Mouse (Mus musculus) erythroid progenitor cell, adult 5-6 weeks (primary cell): ENCODE results near the gene Ankub1. TPM values are rescaled to one million over a fixed set of nuclear protein-coding genes. Genes with fewer than 3 reads are reported as not detected.

Experiments used
- ATAC-seq: replicated peaks from 2 replicates; pipeline ENCODE4 v1.8.0; 2016; ENCODE audit warnings: moderate number of reproducible peaks, mild to moderate bottlenecking, moderate TSS enrichment, inconsistent platforms; ENCODE audit not compliant: poor library complexity, low FRiP score, severe bottlenecking
- total RNA-seq, 2 experiments: library from RNA; stranded (forward) in 1 of 2; stranded (reverse) in 1 of 2; fragments of 150-400 nt in 1 of 2; fragments of 186-747, 209-891 nt in 1 of 2; gene quantifications; 2 replicates each; pipeline versions ENCODE4 v1.2.3 to v1.2.4; 2015 to 2017; ENCODE audit warnings: low replicate concordance in 2 of 2

The Ankub1 gene
- total RNA-seq, 2 experiments from 2014 or later, result not detected

- peak; percentile 96 for ATAC-seq
These were observed 41.3 kb downstream of the Ankub1 start, which contains the start of gene Commd2 for GRCm38 (mm10) chr3:57651231-57651864. Gene Commd2, minus strand, starts transcription at chr3:57651715.

GRCm38 (mm10) chr3:57643191-57643590 is 49.4 kb downstream of the Ankub1 start:
- no peak for ATAC-seq

- no peak for ATAC-seq
These were observed 55.0 kb downstream of the Ankub1 start for GRCm38 (mm10) chr3:57637596-57637995.

- ATAC-seq, result no peak
These were observed 57.7 kb downstream of the Ankub1 start for GRCm38 (mm10) chr3:57634763-57635487.

GRCm38 (mm10) chr3:57626954-57627513 is 65.6 kb downstream of the Ankub1 start:
- ATAC-seq, result no peak

- ATAC-seq, result no peak
These were observed 67.2 kb downstream of the Ankub1 start for GRCm38 (mm10) chr3:57625275-57625997.

GRCm38 (mm10) chr3:57619718-57620117 is 72.9 kb downstream of the Ankub1 start:
- ATAC-seq, result no peak

GRCm38 (mm10) chr3:57615652-57616051 is 76.9 kb downstream of the Ankub1 start:
- ATAC-seq, result no peak

GRCm38 (mm10) chr3:57612430-57612997 is 80.1 kb downstream of the Ankub1 start:
- no peak for ATAC-seq

- no peak for ATAC-seq
These were observed 80.8 kb downstream of the Ankub1 start for GRCm38 (mm10) chr3:57611776-57612175.

Other genes starting within 250 kb of the Ankub1 start
- gene Wwtr1, start 116.9 kb downstream of the Ankub1 start, total RNA-seq (2015; ENCODE audit: low replicate concordance), result not detected in 2 replicates
- 0.26 TPM in 1 of 2 replicates, not detected in the other for gene Wwtr1, start 116.9 kb downstream of the Ankub1 start, total RNA-seq (2017; ENCODE audit: low replicate concordance)
- gene Commd2, start 41.1 kb downstream of the Ankub1 start, total RNA-seq (2015; ENCODE audit: low replicate concordance), result 14.3 and 19.1 TPM in 2 replicates
- 0.45 and 0.77 TPM in 2 replicates for gene Commd2, start 41.1 kb downstream of the Ankub1 start, total RNA-seq (2017; ENCODE audit: low replicate concordance)
- gene Rnf13, start 43.3 kb upstream of the Ankub1 start, total RNA-seq (2015; ENCODE audit: low replicate concordance), result 9.4 and 20.5 TPM in 2 replicates
- 7.5 and 14.2 TPM in 2 replicates for gene Rnf13, start 43.3 kb upstream of the Ankub1 start, total RNA-seq (2017; ENCODE audit: low replicate concordance)
- 1.1 TPM in 1 of 2 replicates, not detected in the other for gene Pfn2, start 155.3 kb upstream of the Ankub1 start, total RNA-seq (2015; ENCODE audit: low replicate concordance)
- not detected in 2 replicates for gene Pfn2, start 155.3 kb upstream of the Ankub1 start, total RNA-seq (2017; ENCODE audit: low replicate concordance)